Mouse (Mus musculus) cerebellum, adult 9-11 months (tissue): ENCODE data around the gene Ttc9b.
"Not testable (repeated sequence)": the region's sequence is repeated elsewhere in the genome, so short reads cannot be mapped to it uniquely, and the experiment has no call there.

Source experiments
- DNase-seq: peaks from one replicate; pipeline ENCODE4 v3.0.0; 2022

Gene Ttc9b

DNA sequence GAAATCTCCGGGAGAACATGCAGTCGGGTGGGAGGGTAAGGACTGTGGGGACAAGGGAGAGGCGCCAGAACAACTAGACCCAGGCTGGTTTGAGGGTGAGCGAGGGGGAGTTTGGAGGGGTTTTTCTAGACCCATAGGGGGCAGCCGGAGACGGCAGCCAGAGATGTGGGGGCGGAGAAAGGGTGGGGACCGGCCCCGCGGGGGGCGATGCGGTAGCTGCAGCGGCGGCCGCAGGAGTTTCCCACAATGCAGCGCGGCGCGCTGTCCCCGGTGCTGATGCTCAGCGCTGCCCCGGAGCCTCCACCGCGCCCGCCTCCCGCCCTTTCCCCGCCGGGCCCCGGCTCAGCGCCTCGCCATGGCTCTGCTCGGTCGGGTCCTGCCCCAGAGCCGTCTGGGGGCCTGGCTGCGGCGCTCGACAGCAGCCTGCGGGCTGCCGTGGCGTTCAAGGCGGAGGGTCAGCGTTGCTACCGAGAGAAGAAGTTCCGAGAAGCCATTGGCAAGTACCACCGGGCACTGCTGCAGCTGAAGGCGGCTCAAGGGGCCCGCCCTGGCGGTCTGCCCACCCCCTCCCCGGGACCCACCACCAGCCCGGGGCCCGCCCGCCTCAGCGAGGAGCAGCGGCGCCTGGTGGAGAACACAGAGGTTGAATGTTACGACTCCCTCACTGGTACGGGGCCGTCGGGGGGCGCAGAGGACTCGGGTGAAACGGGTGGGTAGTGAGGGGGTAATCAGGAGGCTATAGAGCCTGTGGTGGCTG, at the start of gene Ttc9b:
Gene Ttc9b (plus strand): TSS at position 235 of the 757 bp plus-strand sequence.
- DNase-seq = peak; percentile 87

DNA sequence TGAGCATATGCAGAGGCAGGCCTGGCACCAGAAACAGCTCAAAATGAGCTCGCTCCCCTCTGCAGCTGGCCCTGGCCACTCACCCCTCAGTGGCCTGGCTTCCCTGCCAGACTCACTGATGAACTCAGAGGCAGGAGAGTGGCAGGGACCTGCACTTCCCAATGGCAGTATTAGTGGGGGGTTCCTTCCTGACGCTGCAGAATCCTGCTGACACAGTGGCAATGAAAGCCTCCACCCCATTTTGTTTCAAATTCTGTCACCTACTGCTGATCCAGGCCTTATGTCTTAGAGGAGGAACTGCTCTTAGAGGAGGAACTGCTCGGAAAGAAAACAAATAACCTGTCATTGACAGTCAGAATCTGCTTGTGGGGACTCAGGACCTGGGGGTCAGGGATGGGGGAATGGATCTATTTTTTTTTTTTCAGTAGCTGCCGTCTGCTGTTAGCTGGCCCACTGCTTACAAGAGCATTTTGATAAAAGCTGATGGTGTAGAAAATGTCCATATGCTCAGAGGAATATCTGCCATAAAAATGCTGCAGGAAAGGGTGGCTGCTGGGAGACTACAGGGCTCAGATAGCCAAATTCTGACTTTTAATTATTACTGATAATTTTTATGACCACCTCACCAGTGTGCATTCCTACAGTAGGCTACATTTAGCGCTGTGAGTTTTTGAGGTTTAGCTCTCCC, 48.9 kb upstream of the Ttc9b start:
- DNase-seq = peak; percentile 81

DNA sequence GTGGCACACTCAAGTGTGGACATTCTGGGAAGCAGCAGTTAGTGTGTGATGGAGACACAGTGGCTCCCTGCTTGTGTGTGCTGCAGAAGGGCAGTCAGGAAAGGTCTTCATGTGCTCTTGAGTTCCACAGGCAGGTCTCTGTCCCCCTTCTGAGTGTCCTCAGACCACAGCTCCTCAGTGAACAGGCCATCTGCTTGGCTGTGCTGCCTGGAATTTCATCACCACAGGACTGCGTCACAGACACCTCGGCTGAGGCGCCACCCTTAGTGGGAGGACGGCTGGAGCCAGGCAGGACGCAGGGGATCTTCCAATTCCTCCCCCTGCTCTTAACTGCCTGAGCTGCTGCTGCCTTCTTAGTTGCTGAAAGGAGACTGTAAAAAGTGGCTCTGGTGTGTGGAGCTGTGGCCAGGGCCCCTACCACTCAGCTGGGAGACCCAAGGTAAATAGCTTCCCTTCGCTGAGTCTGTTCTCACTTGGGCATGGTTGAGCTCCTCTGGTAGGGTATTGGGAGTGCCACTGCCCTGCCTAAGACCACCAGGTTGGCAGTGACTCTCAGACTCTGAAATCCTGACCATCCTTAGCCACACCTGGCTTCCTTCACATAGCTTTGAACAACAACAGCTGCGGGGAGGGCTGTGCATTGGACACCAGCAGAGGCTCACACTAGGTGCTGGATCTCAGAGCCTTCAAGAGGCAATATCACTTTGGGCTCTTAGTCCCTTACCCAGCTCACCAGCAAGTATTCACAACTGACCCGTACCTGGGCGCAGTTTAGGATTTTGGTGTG, 48.0 kb upstream of the Ttc9b start:
- peak; percentile 88 for DNase-seq

DNA sequence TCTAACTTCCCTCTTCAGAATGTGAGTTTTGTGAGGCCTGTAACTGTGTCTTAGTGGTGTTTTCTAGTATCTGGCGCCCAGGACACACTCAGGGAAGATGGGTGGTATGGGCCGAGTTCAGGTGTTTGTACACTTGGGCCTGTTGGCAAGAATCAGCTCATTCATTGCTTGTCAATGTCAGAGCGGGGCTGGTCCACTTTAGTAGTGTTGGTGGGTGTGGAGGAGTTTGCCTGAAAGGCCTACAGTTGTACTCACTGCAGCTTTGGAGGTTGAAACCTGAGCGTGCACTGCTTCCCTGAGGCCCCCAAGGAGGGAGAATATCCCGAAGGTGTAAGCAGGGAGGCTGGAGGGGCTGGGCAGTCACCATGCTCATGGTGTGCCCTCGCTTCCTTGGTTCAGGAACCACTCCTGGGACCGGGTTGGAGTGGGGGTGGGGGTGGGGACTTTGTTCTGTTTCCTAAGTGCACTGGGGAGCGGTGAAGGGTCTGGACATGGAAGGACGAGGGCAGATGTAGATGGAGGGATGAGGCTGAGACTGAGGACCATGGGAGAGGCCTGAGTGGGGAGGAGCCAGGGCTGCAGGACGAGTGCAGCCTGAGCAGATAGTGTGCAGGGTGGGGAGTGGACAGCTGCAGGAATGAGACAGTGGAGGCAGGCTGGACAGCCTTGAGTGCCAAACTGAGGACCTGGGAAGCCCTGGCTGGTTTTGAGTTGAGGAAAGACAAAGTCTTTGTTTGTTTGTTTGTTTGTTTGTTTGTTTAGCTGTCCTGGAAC, 47.0 kb upstream of the Ttc9b start:
- no peak for DNase-seq

DNA sequence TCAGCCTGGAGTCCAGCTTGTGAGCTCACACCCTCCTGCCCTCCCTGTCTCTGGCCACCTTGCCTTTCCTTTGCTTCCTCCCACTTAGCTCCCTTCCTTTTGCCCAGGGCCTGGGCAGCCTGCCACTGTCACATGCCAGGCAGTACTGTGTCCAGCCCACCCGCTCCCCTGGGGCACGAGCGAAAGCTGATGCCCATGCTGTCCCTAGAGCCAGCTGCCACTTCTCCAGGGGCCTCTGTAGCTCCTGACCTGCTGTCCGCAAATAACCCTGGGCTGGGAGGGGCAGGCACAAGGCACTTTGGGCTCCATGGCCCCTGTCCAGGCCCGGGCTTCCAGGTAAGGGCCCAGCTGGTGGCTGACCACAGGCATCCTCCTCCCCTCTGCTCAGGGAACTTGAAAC, 46.1 kb upstream of the Ttc9b start:
- DNase-seq = peak; percentile 95

DNA sequence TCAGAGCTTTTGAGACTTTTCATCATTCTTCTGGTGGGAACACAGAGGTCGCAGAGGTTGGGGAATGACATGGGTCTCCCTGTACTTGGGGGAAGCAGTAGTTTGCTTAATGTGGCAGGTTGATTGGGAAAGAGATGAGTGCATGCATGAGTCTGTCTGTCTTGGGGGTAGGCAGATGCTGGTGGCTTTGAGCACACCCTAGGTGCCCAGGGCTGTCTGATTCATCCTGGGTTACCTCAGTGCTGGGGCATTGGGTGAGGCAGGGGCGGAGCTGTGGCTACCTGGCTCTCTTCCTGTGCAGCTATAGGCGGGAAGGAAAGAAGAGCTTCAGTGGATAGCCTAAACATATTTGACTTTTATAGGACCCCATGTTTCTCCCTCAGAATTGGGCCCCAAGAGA, 45.6 kb upstream of the Ttc9b start:
- no peak for DNase-seq

DNA sequence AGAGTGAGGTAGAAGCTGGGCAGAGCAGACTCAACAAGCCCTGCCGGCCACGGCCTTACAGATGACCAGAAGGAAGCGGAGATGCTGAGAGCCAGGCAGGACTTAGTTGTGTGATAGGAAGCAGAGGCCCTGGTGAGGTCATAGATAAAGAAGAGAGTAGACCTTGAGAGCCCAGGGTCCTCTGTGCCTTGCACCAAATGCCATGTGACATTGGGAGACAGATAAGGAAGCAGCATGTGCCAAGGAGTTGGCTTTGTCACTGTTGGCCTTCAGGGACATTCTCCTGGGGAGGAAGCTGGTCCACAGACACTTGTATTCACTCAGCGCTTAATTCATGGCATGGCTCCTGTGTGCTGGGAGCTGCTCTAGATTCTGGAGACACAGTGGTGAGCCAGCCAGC, 44.4 kb upstream of the Ttc9b start:
- no peak for DNase-seq

DNA sequence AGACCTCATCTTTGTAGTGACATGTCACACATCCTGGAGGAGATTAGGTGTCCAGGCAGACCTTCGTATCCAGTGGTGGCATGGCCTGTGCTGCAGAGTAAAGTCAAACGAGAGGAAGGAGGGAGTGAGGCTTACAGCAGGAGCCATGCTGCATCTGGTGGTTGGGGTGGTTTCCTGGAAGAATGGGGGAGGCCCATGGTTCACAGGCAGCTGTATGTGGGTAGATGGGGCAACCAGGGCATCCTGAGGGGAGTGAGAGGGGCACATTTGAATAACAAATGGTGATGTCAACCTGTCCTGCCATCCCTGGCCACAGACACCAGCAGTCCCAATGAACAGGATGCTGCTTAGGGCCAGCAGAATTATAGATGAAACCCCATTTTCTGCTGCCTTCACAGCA, 44.0 kb upstream of the Ttc9b start:
- no peak for DNase-seq

DNA sequence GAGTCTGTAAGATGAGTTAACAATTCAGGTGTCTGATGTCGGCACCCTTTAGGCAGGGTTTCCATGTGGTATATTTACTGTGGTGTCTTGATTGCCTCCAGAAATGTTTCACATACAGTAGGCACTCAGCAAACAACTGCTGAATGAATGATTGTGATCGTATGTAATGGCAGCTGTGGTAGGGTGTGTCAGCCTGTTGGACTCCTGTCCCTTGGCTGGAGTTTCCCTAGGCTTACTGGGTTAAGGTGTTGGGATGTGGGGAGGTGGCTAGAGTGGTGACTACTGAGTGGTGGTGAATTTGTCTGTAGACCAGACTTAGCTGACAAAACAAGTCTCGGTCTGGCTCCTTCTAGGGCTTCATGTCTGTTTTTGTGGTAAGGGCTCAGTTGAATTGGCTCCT, 43.3 kb upstream of the Ttc9b start:
- no peak for DNase-seq

DNA sequence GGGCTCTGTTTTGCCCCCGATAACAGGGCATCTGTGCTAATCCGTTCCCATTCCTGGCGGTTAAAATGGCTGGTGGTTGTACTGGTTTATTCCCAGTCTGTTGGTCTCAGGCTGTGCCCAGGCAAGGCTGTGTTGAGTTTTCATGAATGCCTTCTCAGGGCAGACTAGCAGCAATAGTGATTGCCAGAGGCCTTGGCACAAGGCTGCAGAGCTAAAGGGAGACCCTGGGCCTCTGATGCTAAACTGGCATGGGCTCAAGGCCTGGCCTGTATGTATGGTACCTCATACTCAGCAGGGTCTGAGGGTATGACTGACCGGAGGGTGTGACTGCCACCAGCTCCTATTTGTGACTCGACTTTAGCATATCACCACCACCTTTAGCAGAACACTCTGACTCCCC, 42.8 kb upstream of the Ttc9b start:
- DNase-seq = no peak

DNA sequence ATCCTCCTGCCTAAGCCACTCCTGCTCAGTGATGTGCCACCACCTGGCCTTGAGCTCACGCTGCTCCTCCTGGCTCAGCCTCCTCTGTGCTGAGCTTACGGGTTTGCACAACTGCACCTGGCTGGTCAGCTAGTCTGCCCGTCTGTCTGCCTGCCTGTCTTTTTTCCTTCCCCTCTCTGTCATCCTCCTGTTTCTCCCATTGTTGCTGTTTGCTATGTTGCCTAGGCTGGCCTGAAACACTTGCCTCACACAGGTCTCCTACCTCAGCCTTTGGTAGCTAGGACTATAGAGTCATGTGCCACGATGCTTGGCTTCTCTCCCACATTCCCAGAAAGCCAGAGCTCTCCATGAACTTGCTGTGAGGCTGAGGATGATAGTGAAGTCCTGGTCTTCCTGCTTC, 40.8 kb upstream of the Ttc9b start:
- no peak for DNase-seq

DNA sequence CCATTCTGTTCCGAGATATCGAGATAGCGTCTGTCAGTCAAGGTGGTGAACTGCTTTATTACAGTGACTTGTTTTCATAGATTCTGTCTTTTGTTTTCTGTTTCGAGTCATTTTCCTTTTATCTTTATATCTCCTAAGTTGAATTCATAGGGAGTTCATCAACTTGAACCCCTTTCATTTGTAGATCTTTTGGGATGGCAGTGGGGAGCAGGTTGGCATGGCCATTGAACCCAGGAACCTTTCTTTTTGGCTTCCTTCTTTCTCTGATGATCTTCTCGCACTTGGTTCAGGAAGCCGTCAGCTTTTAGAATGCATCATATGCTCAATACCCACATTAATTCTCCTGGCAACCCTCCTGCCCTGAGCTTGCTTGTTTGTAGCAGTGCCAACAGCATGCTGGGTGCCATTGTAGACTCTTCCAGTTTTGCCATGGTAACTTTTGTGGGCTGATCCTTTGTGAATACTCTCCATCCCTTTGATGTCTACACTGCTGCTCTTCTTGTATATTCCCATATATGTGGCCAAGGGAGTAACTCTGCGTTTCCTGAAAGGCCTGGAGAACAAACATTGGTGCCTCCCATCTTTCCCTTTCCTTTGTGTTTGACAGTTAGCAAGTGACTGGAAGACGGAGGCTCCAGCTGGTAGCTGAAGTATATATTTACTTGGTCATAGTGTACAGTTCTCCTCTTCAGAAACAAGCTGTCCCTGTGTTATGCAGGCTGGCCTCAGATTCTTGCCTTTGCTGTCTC, 39.8 kb upstream of the Ttc9b start:
- DNase-seq = peak; percentile 80

DNA sequence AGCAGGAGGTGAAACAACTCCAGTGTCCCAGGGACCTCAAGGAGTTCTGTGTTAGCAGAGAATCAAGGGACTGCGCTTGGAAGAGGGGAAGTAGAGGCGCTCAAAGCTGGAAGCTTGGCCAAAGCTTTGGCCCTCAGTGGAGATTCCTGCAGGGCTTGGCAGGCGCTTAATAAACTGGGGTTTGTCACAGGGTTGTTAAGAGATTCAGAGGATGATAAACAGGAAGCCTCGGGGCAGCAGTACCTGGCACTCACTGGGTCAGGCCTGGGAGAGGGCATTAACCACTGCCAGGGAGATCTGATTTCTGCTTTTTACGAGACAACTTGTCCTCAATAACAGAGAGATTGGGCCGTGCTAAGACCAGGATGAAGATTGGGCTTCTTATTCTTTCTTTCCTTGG, 32.7 kb upstream of the Ttc9b start:
- peak; percentile 73 for DNase-seq

DNA sequence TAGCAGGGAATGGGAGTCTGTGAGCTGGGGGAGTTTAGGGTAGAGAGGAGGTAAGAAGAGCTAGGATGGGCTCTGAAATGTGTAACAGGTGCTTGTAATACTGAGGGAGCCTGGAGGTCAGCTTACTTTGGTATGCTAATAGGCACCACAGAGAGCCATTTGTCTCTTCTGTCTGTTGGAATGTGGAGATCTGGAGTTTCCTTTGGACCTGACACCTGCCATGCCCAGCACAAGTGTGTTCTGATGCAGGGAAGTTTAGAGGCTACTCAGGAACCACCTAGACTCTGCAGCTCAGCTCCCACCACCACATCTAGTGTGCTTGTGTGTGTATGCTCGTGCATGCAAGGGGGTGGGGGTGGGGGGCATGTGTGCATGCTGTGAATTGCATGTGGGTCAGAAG, 31.5 kb upstream of the Ttc9b start:
- no peak for DNase-seq

DNA sequence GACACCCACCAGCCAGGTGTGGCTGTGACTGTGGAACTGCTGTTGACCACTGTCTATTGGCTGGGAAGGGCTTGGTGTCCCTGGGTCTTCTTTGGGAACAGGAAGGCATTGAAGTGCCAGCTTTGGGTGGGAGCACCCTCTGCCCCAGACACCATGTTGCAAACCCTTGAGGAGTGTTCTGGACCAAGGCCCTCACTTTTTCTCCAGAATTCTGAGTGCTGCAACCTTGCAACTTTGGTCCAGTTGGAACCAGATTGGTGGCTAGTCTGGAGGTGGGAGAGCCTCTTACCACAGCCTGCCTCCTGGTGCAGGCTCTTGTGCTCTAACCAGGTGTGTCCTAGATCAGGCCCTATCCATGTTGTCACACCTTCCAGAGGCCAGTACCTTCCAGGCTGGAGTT, 28.7 kb upstream of the Ttc9b start:
- no peak for DNase-seq

DNA sequence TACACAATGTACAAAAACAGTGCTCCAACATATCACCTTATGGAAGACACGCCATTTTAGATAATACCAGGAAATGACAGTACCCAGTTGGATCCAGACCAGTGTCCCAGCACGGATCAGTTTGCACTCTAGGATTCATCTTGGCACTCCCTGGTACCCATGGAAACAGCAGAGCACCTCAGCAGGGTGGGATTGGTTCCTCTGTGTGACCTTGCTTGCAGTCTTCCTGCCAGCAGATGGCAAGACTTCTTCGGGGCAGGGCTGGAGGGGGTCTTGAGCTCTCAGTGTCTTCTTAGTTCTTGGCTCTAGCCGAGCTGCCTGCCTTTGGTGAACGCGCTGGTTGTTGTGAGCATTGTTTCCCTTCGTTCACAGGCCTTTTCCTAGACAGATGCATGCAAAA, 26.0 kb upstream of the Ttc9b start:
- no peak for DNase-seq

DNA sequence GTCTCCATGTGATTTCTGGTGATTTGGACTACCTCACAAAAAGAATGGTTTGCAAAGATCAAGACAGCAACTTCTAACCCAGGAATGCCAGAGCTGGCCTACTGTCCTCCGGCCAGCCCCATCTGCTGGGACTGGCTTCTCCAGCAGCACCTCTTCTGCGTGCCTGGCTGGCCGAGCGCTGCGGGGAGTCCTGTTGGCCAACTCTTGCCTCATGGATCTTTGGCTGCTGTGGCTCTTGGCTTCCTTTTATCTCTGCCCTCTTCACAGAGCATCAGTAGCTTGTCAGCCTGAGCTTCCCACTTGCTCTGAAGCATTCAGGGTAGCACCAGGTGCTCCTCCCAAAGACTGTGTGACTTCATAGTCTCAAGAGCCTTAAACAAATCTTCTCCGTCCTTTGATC, 25.5 kb upstream of the Ttc9b start:
- no peak for DNase-seq

DNA sequence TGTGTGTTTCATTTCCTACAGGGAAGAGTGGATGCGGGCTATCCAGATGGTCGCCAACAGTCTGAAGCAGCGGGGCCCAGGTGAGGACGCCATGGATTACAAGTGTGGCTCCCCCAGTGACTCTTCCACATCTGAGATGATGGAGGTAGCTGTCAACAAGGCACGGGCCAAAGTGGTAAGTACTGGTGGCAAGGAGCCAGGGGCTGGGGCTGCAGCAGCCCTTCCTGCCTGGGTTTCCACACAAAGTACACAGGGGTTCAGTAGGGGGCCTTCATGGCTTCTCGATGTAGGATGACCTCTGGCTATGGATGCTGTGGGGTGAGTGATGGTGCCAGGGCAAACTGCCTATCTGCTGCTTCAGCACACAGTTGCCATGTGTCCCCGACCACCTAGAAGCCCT, 24.9 kb upstream of the Ttc9b start:
- DNase-seq = not testable (repeated sequence)

DNA sequence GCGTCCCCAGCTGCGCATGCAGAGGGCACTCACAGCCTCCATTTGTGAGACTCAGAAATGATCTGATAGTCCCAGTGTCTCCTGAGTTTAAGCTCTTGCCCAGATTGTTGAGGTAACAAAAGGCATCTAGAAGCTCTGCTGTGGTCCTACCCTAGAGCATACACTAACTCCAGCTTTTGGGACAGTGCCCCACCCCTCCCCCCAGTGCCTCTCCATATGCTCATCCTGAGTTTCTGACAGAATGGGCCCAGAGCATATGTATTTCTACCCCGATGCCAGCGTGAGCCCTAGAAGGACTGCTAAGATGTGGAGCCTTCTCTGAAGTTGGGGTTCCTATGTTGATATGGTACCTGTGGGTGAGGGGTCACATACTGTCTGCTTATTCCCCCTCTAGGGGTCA, 22.3 kb upstream of the Ttc9b start:
- peak; percentile 75 for DNase-seq

DNA sequence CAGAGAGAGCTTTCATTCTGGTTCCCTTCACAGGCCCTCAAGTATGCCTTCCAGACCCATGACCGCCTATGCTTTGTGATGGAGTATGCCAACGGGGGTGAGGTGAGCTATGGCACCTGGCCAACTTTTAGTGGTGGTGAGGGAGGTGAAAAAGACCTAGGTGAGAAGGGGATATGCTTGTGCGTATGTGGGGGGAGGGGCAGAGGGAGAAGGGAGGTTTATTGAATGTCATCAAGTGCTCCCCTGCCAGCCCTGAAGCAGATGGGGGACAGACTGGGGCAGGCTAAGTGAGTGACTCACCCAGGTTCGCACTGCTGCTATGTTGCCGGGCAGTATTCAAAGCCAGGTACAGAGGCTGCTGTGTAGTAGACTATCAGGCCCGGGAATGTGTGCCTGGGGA, 20.5 kb upstream of the Ttc9b start:
- peak; percentile 74 for DNase-seq

DNA sequence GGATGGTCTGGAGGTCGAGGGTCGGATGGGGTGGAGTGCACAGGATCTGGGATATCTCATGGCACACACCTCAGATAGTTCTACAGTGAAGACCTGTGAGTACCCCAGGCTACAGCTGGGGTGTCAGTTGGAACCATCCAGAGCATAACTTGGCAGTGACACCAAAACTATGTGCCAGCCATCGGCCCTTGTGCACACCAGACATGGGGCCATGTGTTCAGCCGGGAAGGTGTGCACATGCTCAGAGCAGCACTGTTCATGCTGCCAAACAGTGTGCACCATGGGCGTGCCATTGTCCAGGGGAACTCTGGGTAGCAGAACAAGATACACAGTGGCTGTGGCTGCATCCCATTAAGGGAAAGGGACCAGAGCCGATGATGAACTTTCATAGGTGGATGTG, 19.0 kb upstream of the Ttc9b start:
- DNase-seq = no peak

DNA sequence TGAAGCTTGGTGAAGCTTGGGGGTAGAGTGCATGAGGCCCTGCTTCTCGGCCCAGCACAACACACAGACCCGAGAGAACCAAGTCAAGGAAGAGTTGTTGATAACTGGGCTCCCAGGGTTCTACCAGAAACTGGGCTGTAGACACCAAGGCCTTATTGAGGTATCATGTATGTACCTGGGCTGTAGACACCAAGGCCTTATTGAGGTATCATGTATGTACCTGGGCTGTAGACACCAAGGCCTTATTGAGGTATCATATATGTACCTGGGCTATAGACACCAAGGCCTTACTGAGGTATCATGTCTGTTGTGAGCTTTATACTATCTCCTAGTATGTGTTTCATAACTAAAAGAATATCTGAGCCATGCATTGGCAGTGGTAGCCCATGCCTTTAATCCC, 18.6 kb upstream of the Ttc9b start:
- not testable (repeated sequence) for DNase-seq
